14 mouse cellular contexts compared by ENCODE assay signal in the genomic region with DNA sequence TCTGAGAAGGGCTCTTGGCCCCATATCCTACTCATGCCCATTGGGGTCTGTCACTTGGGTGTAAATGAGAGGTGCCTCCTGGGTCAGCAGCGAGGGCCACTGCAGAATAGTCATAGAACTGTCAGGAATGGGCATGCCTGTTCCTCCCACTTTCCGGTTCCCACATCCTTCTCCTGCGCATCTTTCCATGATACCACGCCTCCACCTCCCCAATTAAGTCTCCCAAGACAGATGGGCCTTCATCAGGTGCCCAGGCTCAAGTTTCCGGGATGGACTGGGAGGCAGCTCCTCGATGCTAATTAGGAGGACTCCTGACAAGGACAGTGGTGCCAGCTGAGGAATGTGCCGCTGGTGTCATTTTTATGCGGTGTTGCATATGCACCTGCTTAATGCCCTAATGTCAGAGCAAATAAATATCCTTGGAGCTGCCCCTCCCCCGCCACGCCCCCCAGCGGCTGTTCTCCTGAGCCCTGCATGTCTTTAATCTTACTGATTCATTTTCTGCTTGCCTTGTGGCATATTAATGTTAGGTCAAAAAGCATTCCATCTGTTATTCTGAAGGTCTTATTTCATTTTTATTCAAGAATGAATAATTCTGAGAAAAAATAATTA.
DNase-seq lines count a peak whose midpoint lies in the region; ATAC-seq lines count a peak whose summit lies in the region.
"Had no signal": no experiment of that assay in that cellular context is flagged by ENCODE, and none has a peak within 500 bp of the region (broad histone marks: within the 10 kb centered on the region; RNA-seq: fewer than 3 reads in every experiment).

No protein-coding gene starts in this region.

- peak; percentile 6; the same call in 1 of the 2 replicates for ATAC-seq in embryonic facial prominence, embryonic 14.5 days (ENCODE audit: low read depth)
- ATAC-seq: lung, postnatal 0 days had no signal

- DNase-seq in embryonic facial prominence, embryonic 14.5 days (ENCODE audit: low spot score) = no peak
- DNase-seq in embryonic facial prominence, embryonic 10.5 days (ENCODE audit: low spot score) = no peak
- DNase-seq in kidney, postnatal 10 days = peak; percentile 56
- no peak for DNase-seq in kidney, adult 18-20 months
- peak; percentile 36 for DNase-seq in right cerebral cortex, postnatal 4 days
- no peak for DNase-seq in right cerebral cortex, adult 18-20 months
- DNase-seq in mesoderm, embryonic 11.5 days (ENCODE audit: low read depth, low spot score) = peak; percentile 22
- DNase-seq in forebrain, embryonic 10.5 days (ENCODE audit: extremely low spot score, low spot score) = no peak
- DNase-seq: thymus, postnatal 14 days had no signal

- no peak overlapping the region for H3K27ac ChIP-seq in embryonic facial prominence, embryonic 14.5 days (replicated peaks; ENCODE audit: low read depth, low read length)
- H3K27ac ChIP-seq in embryonic facial prominence, embryonic 10.5 days (replicated peaks) = no peak overlapping the region
- no peak overlapping the region for H3K27ac ChIP-seq in forebrain, embryonic 10.5 days
- H3K27ac ChIP-seq: limb, embryonic 12.5 days; liver, embryonic 14.5 days had no signal

- no peaks in the 10 kb centered on the region for H3K27me3 ChIP-seq in embryonic facial prominence, embryonic 14.5 days (replicated peaks; ENCODE audit: control insufficient read depth, insufficient read depth, low read length)
- H3K27me3 ChIP-seq in embryonic facial prominence, embryonic 10.5 days (replicated peaks; ENCODE audit: low read depth, poor library complexity, severe bottlenecking) = 0 out of 2 replicates have a peak, but pooled peaks cover 6% of the 10 kb centered on the region
- peaks cover 2% of the 10 kb centered on the region; the same call in 1 of the 2 replicates for H3K27me3 ChIP-seq in forebrain, embryonic 10.5 days (ENCODE audit: poor library complexity, severe bottlenecking)

- H3K4me3 ChIP-seq in embryonic facial prominence, embryonic 14.5 days (ENCODE audit: low read depth, low read length) = no peak overlapping the region
- no peak overlapping the region for H3K4me3 ChIP-seq in embryonic facial prominence, embryonic 10.5 days
- no peak overlapping the region for H3K4me3 ChIP-seq in forebrain, embryonic 10.5 days
- H3K4me3 ChIP-seq: limb, embryonic 12.5 days had no signal

- H3K4me1 ChIP-seq in embryonic facial prominence, embryonic 14.5 days (ENCODE audit: control insufficient read depth, insufficient read depth, low read length) = no peaks in the 10 kb centered on the region
- H3K4me1 ChIP-seq in embryonic facial prominence, embryonic 10.5 days = peaks cover 17% of the 10 kb centered on the region
- H3K4me1 ChIP-seq in forebrain, embryonic 10.5 days = peaks cover 13% of the 10 kb centered on the region

- H3K36me3 ChIP-seq in embryonic facial prominence, embryonic 14.5 days (ENCODE audit: control insufficient read depth, insufficient read depth, low read length) = no peaks in the 10 kb centered on the region
- no peaks in the 10 kb centered on the region for H3K36me3 ChIP-seq in embryonic facial prominence, embryonic 10.5 days (replicated peaks)
- no peaks in the 10 kb centered on the region for H3K36me3 ChIP-seq in forebrain, embryonic 10.5 days (replicated peaks)
- H3K36me3 ChIP-seq: G1E; limb, embryonic 12.5 days had no signal

- no peak overlapping the region for H3K4me2 ChIP-seq in embryonic facial prominence, embryonic 14.5 days (ENCODE audit: low read depth, low read length)
- H3K4me2 ChIP-seq: heart, embryonic 11.5 days; limb, embryonic 12.5 days had no signal

- 60% methylated on average over 11 of the region's 11 CpGs for WGBS in embryonic facial prominence, embryonic 14.5 days
- 73% methylated on average over 11 of the region's 11 CpGs for WGBS in embryonic facial prominence, embryonic 10.5 days
- 82% methylated on average over 11 of the region's 11 CpGs for WGBS in forebrain, embryonic 10.5 days

- H3K9me3 ChIP-seq in embryonic facial prominence, embryonic 14.5 days (ENCODE audit: control insufficient read depth, low read length) = no peaks in the 10 kb centered on the region
- H3K9me3 ChIP-seq in embryonic facial prominence, embryonic 10.5 days = no peaks in the 10 kb centered on the region
- H3K9me3 ChIP-seq in forebrain, embryonic 10.5 days = no peaks in the 10 kb centered on the region
- H3K9me3 ChIP-seq: G1E; limb, embryonic 12.5 days had no signal

- H3K9ac ChIP-seq in embryonic facial prominence, embryonic 14.5 days (ENCODE audit: low read depth, low read length) = no peak overlapping the region
- H3K9ac ChIP-seq: limb, embryonic 12.5 days; liver, embryonic 14.5 days had no signal

Comparison
In these comparisons a context has a peak if more than half of its experiments do, and no peak if none do; other contexts are left out.
1. DNase-seq: peak in kidney, postnatal 10 days (single experiment), right cerebral cortex, postnatal 4 days (single experiment) and mesoderm, embryonic 11.5 days (single experiment); none in embryonic facial prominence, embryonic 14.5 days (single experiment), embryonic facial prominence, embryonic 10.5 days (single experiment), kidney, adult 18-20 months (single experiment), right cerebral cortex, adult 18-20 months (single experiment) and forebrain, embryonic 10.5 days (single experiment).